Comparison of ENCODE assay signal across 25 mouse cellular contexts in genomic region chr19:15658611-15659010, GRCm38 (mm10).
"Had no signal": no experiment of that assay in that cellular context is flagged by ENCODE, and none has a peak within 500 bp of the region (broad histone marks: within the 10 kb centered on the region; RNA-seq: fewer than 3 reads in every experiment).

No protein-coding gene starts in this region.

- H3K4me2 ChIP-seq: heart, embryonic 11.5 days; heart, embryonic 13.5 days; heart, embryonic 15.5 days; hindbrain, embryonic 13.5 days; hindbrain, embryonic 15.5 days; limb, embryonic 12.5 days; liver, embryonic 11.5 days; liver, embryonic 13.5 days; liver, embryonic 15.5 days had no signal

- H3K4me1 ChIP-seq: heart, embryonic 13.5 days; heart, embryonic 15.5 days; hindbrain, embryonic 13.5 days; limb, embryonic 10.5 days; limb, embryonic 12.5 days; liver, embryonic 13.5 days; liver, embryonic 15.5 days had no signal

- H3K27ac ChIP-seq: heart, adult 2 months; heart, embryonic 13.5 days; heart, embryonic 15.5 days; hindbrain, embryonic 13.5 days; hindbrain, embryonic 15.5 days; hindbrain, postnatal 0 days; layer of hippocampus, adult 2 months; left cerebral cortex, adult 2 months; limb, embryonic 10.5 days; limb, embryonic 12.5 days; liver, embryonic 13.5 days; liver, embryonic 15.5 days had no signal

- ATAC-seq: hindbrain, postnatal 0 days; intestine, embryonic 16.5 days had no signal

- H3K4me3 ChIP-seq: heart, adult 2 months; heart, embryonic 13.5 days; heart, embryonic 15.5 days; hindbrain, embryonic 13.5 days; hindbrain, embryonic 15.5 days; layer of hippocampus, adult 2 months; left cerebral cortex, adult 2 months; limb, embryonic 10.5 days; limb, embryonic 12.5 days; liver, embryonic 13.5 days; liver, embryonic 15.5 days had no signal

- H3K36me3 ChIP-seq: heart, embryonic 13.5 days; heart, embryonic 15.5 days; hindbrain, embryonic 13.5 days; hindbrain, embryonic 15.5 days; limb, embryonic 10.5 days; limb, embryonic 12.5 days; liver, embryonic 13.5 days; liver, embryonic 15.5 days had no signal

- H3K27me3 ChIP-seq: heart, embryonic 13.5 days; heart, embryonic 15.5 days; limb, embryonic 12.5 days; liver, embryonic 13.5 days; liver, embryonic 15.5 days had no signal

- H3K9ac ChIP-seq: heart, embryonic 13.5 days; heart, embryonic 15.5 days; hindbrain, embryonic 13.5 days; hindbrain, embryonic 15.5 days; limb, embryonic 12.5 days; liver, embryonic 13.5 days; liver, embryonic 15.5 days had no signal

- H3K9me3 ChIP-seq: heart, embryonic 13.5 days; heart, embryonic 15.5 days; hindbrain, embryonic 13.5 days; hindbrain, embryonic 15.5 days; limb, embryonic 10.5 days; limb, embryonic 12.5 days; liver, embryonic 13.5 days; liver, embryonic 15.5 days had no signal

- DNase-seq: gastrocnemius, postnatal 14 days; gastrocnemius, postnatal 36 days; heart, adult 2 months; heart, postnatal 14 days; heart, postnatal 36 days; kidney, adult 11 months; kidney, adult 2 months; kidney, postnatal 10 days; kidney, postnatal 25 days; kidney, postnatal 4 days; liver; liver, embryonic 13.5 days had no signal
